ENCODE assay signal across 8 mouse cellular contexts in the genomic region with DNA sequence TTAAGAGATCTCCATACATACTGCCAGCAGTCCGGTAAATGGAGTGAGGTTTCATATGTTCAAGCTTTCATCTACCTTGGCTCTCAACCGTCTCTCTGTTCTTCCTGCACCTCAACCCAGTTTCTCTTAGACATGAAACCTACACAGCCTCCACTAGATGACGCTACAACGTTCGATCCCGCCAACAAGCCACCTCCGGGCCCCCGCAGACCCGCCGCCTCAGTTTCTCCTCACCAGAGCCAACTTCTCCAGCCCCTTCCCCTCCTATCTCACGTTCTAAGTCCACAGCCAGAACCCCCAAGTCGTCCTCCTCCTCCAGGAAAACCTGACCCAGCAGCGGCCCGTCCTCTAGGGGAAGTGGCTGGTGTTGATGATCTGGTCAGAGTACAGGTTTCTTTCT. TPM values are rescaled to one million over a fixed set of nuclear protein-coding genes. Genes with fewer than 3 reads are reported as not detected.
A peak's percentile ranks its signal among the peaks of the same experiment; 100 is the strongest.
DNase-seq lines count a peak whose midpoint lies in the region; ATAC-seq lines count a peak whose summit lies in the region.

No protein-coding gene starts in this region.

- H3K9ac ChIP-seq in midbrain, embryonic 15.5 days = peak overlapping the region; percentile 62

- DNase-seq in ovary, postnatal 36 days (ENCODE audit: low spot score) = peak; percentile 18
- DNase-seq in ovary, adult 18-20 months (ENCODE audit: low spot score) = no peak
- DNase-seq in embryo, embryonic 9.5 days (ENCODE audit: extremely low spot score) = peak; percentile 59
- peak; percentile 59 for DNase-seq in hindbrain, embryonic 10.5 days (ENCODE audit: low spot score)
- DNase-seq in liver = peak; percentile 39
- peak; percentile 44 to 60 for DNase-seq in thymus, postnatal 10 days (ENCODE audit: low spot score in 2 of 2)
- no peak for DNase-seq in layer of hippocampus, adult 8-10 months (ENCODE audit: low spot score in 2 of 2)

- H3K9me3 ChIP-seq in hindbrain, embryonic 10.5 days = no peaks in the 10 kb centered on the region
- H3K9me3 ChIP-seq in midbrain, embryonic 15.5 days = no peaks in the 10 kb centered on the region

- H3K4me3 ChIP-seq in hindbrain, embryonic 10.5 days = peak overlapping the region; percentile 61
- H3K4me3 ChIP-seq in midbrain, embryonic 15.5 days = peak overlapping the region; percentile 54

- H3K4me2 ChIP-seq in midbrain, embryonic 15.5 days = peak overlapping the region; percentile 90

- ATAC-seq in midbrain, embryonic 15.5 days (replicated peaks) = peak; percentile 20

- H3K27me3 ChIP-seq in hindbrain, embryonic 10.5 days (ENCODE audit: insufficient read depth, poor library complexity, severe bottlenecking) = no peaks in the 10 kb centered on the region
- H3K27me3 ChIP-seq in midbrain, embryonic 15.5 days (replicated peaks) = no peaks in the 10 kb centered on the region

- H3K4me1 ChIP-seq in hindbrain, embryonic 10.5 days (replicated peaks) = peaks cover 30% of the 10 kb centered on the region
- peaks cover 22% of the 10 kb centered on the region for H3K4me1 ChIP-seq in midbrain, embryonic 15.5 days

- H3K27ac ChIP-seq in hindbrain, embryonic 10.5 days = peak overlapping the region; percentile 96
- H3K27ac ChIP-seq in midbrain, embryonic 15.5 days = peak overlapping the region; percentile 82

- peaks cover 37% of the 10 kb centered on the region for H3K36me3 ChIP-seq in hindbrain, embryonic 10.5 days
- no peaks in the 10 kb centered on the region for H3K36me3 ChIP-seq in midbrain, embryonic 15.5 days (replicated peaks)

- 42% methylated on average over 14 of the region's 14 CpGs for WGBS in hindbrain, embryonic 10.5 days
- WGBS in midbrain, embryonic 15.5 days = 31% methylated on average over 14 of the region's 14 CpGs

RNA-seq across cellular contexts. Expression of a gene that starts 32.7 kb away (rescaled TPM):
- polyA plus RNA-seq in hindbrain, embryonic 10.5 days (2016; fragmentation: Nextera tagmentation; extraction: Ambion mirVana) = 3,168 and 3,706 TPM in 2 replicates
- polyA plus RNA-seq in midbrain, embryonic 15.5 days (2015; fragmentation: Nextera tagmentation; extraction: Ambion mirVana) = 3,193 and 3,214 TPM in 2 replicates
- 1,000 to 10,000 TPM; 2,504 to 3,682 (median 3,062) TPM for total RNA-seq in layer of hippocampus, adult 8-10 months (2022)

Comparison
In these comparisons a context has a peak if more than half of its experiments do, and no peak if none do; other contexts are left out.
1. DNase-seq: peak in ovary, postnatal 36 days (single experiment), embryo, embryonic 9.5 days (single experiment), hindbrain, embryonic 10.5 days (single experiment), liver (single experiment) and thymus, postnatal 10 days (2 of 2); none in ovary, adult 18-20 months (single experiment) and layer of hippocampus, adult 8-10 months (0 of 2).